Mouse (Mus musculus) midbrain, embryonic 11.5 days (tissue): ENCODE results near the gene Ly6g6f. TPM values are rescaled to one million over a fixed set of nuclear protein-coding genes. Genes with fewer than 3 reads are reported as not detected.

ENCODE experiments used
- ATAC-seq: fragments of 200-750 bp; cut with Nextera tagmentation; 2 replicates; pipeline ENCODE4 v1.8.0; 2017; ENCODE audit warnings: moderate TSS enrichment, moderate library complexity; ENCODE audit not compliant: low FRiP score
- DNase-seq: peaks from one replicate; pipeline ENCODE4 v3.0.0; 2015; ENCODE audit warnings: low spot score; ENCODE audit errors: missing footprints
- H3K27ac ChIP-seq: fragments of 300-500 bp; sonication (generic); 2 replicates; pipeline ENCODE4 v1.5.1; 2014; ENCODE audit warnings: low read depth, low read length
- H3K27me3 ChIP-seq: fragments of 300-500 bp; sonication (generic); 2 replicates; pipeline ENCODE4 v1.6.1; 2014; ENCODE audit warnings: mild to moderate bottlenecking, low read length, moderate library complexity, mixed read lengths; ENCODE audit not compliant: control insufficient read depth, insufficient read depth
- H3K36me3 ChIP-seq: fragments of 300-500 bp; sonication (generic); 2 replicates; pipeline ENCODE4 v1.6.1; 2014; ENCODE audit warnings: mild to moderate bottlenecking, low read length, moderate library complexity, mixed read lengths; ENCODE audit not compliant: control insufficient read depth, insufficient read depth
- H3K4me1 ChIP-seq: fragments of 300-500 bp; sonication (generic); 2 replicates; pipeline ENCODE4 v1.6.1; 2014; ENCODE audit warnings: low read length; ENCODE audit not compliant: control insufficient read depth, insufficient read depth
- H3K4me2 ChIP-seq: fragments of 300-500 bp; sonication (generic); 2 replicates; pipeline ENCODE4 v1.6.1; 2014; ENCODE audit warnings: mild to moderate bottlenecking, moderate library complexity
- H3K4me3 ChIP-seq: fragments of 300-500 bp; sonication (generic); 2 replicates; pipeline ENCODE4 v1.5.1; 2014; ENCODE audit warnings: low read depth, low read length
- H3K9ac ChIP-seq: fragments of 300-500 bp; sonication (generic); 2 replicates; pipeline ENCODE4 v1.6.1; 2014; ENCODE audit warnings: low read length
- H3K9me3 ChIP-seq: fragments of 300-500 bp; sonication (generic); 2 replicates; pipeline ENCODE4 v1.6.1; 2016; ENCODE audit warnings: low read length; ENCODE audit not compliant: control insufficient read depth
- WGBS: fragments of 180-500 bp; shearing (Covaris S2); extraction: QIAGEN DNeasy Blood & Tissue Kit; methylation state at CpG from one replicate; pipeline ENCODE4 v1.1.7; 2014; 5-methylcytosine and 5-hydroxymethylcytosine counted together
- polyA plus RNA-seq: library from polyadenylated mRNA; unstranded; fragments of >200 nt; fragmentation: Nextera tagmentation; extraction: Ambion mirVana; gene quantifications from 2 replicates; pipeline ENCODE4 v1.2.1, GENCODE M21; 2014

Gene Ly6g6f
- polyA plus RNA-seq, 1 experiment from 2014 or later = 0.74 TPM

DNA sequence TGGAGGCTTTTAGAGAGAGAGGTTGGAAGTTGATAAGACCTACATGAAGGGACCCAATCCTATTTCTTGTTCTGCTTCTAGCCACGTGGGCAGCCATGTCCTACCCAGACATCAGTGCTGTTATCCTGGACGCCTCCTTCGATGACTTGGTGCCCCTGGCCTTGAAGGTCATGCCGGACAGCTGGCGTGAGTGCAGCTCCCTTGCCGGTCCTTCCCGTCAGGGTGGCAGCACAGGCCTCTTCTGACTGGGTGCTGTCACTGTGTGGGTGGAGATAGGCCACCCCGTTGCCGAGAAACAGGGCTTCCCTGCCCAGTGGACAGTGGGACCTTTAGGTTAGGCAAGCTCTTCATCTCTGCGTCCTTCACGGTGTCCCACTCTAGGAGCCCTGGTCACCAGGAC is 15.8 kb upstream of the Ly6g6f start:
- no peak for ATAC-seq
- 89% methylated on average over 11 of the region's 11 CpGs for WGBS
- Histone ChIP-seq H3K9ac (no peak overlapping the region), H3K4me3 (no peak overlapping the region), H3K27me3 (no peaks in the 10 kb centered on the region), H3K27ac (no peak overlapping the region), H3K4me1 (peaks cover 5% of the 10 kb centered on the region), H3K36me3 (peaks cover 8% of the 10 kb centered on the region), H3K4me2 (no peak overlapping the region), H3K9me3 (no peaks in the 10 kb centered on the region)
- no peak for DNase-seq

DNA sequence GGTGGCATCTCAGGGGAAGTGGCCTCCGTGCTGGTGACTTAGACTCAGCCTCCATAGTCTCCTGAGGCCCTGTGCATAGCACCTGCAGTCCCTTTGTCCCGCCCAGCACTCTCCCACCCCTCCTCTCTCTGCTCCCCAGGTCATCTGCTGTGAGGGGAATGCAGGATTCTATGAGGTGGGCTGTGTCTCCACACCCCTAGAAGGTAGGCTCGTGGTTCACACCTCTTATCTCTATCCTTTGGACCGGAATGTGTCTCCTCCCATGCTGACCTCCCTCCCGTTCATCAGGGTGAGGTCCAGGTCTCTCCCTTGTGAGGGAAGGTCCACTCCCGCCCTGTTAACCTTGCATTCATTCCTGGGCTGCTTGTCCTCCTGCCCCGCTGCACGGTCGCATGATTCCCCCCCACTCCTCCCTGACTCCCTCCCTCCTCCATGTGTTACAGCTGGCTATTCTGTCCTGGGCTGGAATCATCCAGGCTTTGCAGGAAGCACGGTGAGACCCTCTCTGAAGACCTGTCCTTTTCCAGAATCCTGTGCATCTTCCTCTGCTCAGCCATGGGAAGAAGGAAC is 14.9 kb upstream of the Ly6g6f start:
- ATAC-seq (no peak), DNase-seq (no peak)
- H3K36me3 ChIP-seq = peaks cover 8% of the 10 kb centered on the region
- H3K9ac ChIP-seq = no peak overlapping the region
- H3K4me1 ChIP-seq = no peaks in the 10 kb centered on the region
- H3K27me3 ChIP-seq = no peaks in the 10 kb centered on the region
- H3K4me3 ChIP-seq = no peak overlapping the region
- no peaks in the 10 kb centered on the region for H3K9me3 ChIP-seq
- no peak overlapping the region for H3K27ac ChIP-seq
- no peak overlapping the region for H3K4me2 ChIP-seq
- WGBS = 77% methylated on average over 10 of the region's 10 CpGs

DNA sequence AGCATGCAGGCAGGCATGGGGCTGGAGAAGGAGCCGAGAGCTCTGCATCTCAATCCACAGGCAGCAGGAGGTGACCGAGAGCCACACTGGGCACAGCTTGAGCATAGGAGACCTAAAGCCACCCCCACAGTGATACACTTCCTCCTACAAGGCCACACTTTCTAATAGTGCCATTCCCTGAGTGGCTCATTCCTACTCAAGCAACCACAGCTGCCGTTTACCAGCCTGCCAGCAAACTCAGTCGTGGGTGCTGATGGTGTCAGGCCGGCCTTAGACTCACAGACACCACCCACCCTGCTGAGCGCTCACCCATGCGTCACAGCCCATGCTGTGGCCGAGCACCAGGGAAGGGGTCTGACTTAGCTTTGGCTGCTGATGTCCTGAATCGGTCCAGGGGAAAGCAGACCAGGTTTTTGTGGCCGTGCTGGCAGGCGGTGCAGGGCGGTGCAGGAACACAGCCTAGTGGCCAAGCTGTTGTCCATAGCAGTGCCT is 11.8 kb upstream of the Ly6g6f start:
- Histone ChIP-seq H3K27ac (no peak overlapping the region), H3K4me2 (no peak overlapping the region), H3K4me1 (no peaks in the 10 kb centered on the region), H3K36me3 (peaks cover 10% of the 10 kb centered on the region), H3K9me3 (no peaks in the 10 kb centered on the region), H3K9ac (no peak overlapping the region), H3K4me3 (no peak overlapping the region), H3K27me3 (no peaks in the 10 kb centered on the region)
- ATAC-seq = no peak
- WGBS = 70% methylated on average over 12 of the region's 12 CpGs
- peak; percentile 73 for DNase-seq

GRCm38 (mm10) chr17:35096597-35096996 is 11.2 kb upstream of the Ly6g6f start:
- H3K9me3 ChIP-seq = no peaks in the 10 kb centered on the region
- DNase-seq (no peak), ATAC-seq (no peak)
- H3K27ac ChIP-seq = no peak overlapping the region
- no peak overlapping the region for H3K4me3 ChIP-seq
- no peak overlapping the region for H3K9ac ChIP-seq
- no peaks in the 10 kb centered on the region for H3K27me3 ChIP-seq
- 82% methylated on average over 12 of the region's 12 CpGs for WGBS
- peaks cover 10% of the 10 kb centered on the region for H3K36me3 ChIP-seq
- H3K4me1 ChIP-seq = no peaks in the 10 kb centered on the region
- no peak overlapping the region for H3K4me2 ChIP-seq

DNA sequence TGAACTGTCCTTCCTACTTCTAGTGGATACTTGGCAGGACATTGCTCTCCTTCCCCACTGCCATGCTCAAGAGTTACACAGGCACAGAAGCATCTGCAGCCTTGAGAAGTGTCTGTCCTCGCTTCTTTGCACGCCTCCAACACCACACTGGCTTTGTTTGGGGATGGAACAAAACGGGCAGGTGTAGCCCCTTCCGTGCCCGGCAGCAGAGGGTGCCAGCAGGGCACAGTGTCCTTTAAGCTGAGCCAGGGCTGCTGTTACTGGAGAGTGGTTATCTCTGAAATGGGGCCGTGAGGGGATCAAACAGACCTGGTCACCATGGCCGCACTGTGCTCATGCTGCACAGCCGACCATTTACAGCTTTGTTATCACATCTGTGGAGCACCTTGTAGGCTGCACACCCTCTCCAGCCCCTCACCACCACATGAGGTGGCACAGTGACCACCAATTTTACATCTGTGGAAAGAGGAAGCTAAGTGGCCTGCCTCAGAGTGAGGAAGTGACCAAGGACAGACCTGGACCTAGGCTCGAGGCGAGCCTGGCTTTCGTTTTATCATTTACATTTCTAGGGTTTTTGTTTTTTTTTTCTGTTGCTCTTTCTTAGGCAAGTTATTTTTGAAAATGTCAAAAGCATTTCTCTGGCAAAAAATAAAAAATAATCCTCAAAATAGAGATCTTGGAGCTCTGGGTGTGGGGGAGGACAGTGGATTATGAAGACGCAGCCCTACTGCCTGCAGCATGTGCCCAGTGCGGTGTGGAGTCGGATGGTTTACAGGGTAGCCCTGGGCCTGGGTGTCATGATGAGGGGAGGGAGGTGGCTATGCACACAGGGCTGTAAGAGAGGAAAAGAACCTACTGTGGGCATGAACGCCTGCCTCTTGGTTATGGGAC is 9.3 kb upstream of the Ly6g6f start:
- Histone ChIP-seq H3K9me3 (no peaks in the 10 kb centered on the region), H3K27me3 (no peaks in the 10 kb centered on the region), H3K36me3 (peaks cover 5% of the 10 kb centered on the region; the same call in 1 of the 2 replicates), H3K4me2 (no peak overlapping the region), H3K9ac (no peak overlapping the region), H3K4me3 (no peak overlapping the region), H3K27ac (no peak overlapping the region), H3K4me1 (peaks cover 5% of the 10 kb centered on the region)
- WGBS = 91% methylated on average over 15 of the region's 15 CpGs
- ATAC-seq (no peak), DNase-seq (no peak)

- Histone ChIP-seq H3K36me3 (peaks cover 5% of the 10 kb centered on the region; the same call in 1 of the 2 replicates), H3K9me3 (no peaks in the 10 kb centered on the region), H3K27ac (no peak overlapping the region), H3K4me1 (peaks cover 5% of the 10 kb centered on the region), H3K9ac (no peak overlapping the region), H3K27me3 (no peaks in the 10 kb centered on the region), H3K4me2 (no peak overlapping the region), H3K4me3 (no peak overlapping the region)
- ATAC-seq (no peak), DNase-seq (no peak)
- WGBS = 88% methylated on average over 14 of the region's 14 CpGs
These were observed 7.2 kb upstream of the Ly6g6f start for GRCm38 (mm10) chr17:35092403-35093198.

- no peak overlapping the region for H3K27ac ChIP-seq
- H3K9ac ChIP-seq = peak overlapping the region; percentile 92; the same call in 1 of the 2 replicates
- WGBS = 82% methylated on average over 8 of the region's 8 CpGs
- DNase-seq (no peak), ATAC-seq (no peak)
- no peaks in the 10 kb centered on the region for H3K27me3 ChIP-seq
- no peaks in the 10 kb centered on the region for H3K9me3 ChIP-seq
- peaks cover 5% of the 10 kb centered on the region for H3K4me1 ChIP-seq
- peak overlapping the region; percentile 47 for H3K4me2 ChIP-seq
- peaks cover 2% of the 10 kb centered on the region; the same call in 1 of the 2 replicates for H3K36me3 ChIP-seq
- H3K4me3 ChIP-seq = peak overlapping the region; percentile 60
These were observed 4.9 kb upstream of the Ly6g6f start for GRCm38 (mm10) chr17:35090166-35090932.

GRCm38 (mm10) chr17:35088825-35089644 is 3.6 kb upstream of the Ly6g6f start, which contains the start of gene Abhd16a:
TSS of gene Abhd16a (plus strand) at chr17:35089263.
- 4% methylated on average over 65 of the region's 67 CpGs for WGBS
- H3K4me3 ChIP-seq = peak within 1 kb of the TSS; percentile 60
- no peaks in the 10 kb centered on the region for H3K9me3 ChIP-seq
- H3K4me1 ChIP-seq = peaks cover 5% of the 10 kb centered on the region
- ATAC-seq = peak; percentile 98
- H3K9ac ChIP-seq = peak within 1 kb of the TSS; percentile 92
- H3K27me3 ChIP-seq = no peaks in the 10 kb centered on the region
- peak within 1 kb of the TSS; percentile 94 for H3K27ac ChIP-seq
- DNase-seq = peak; percentile 99
- H3K36me3 ChIP-seq = peaks cover 2% of the 10 kb centered on the region; the same call in 1 of the 2 replicates
- H3K4me2 ChIP-seq = peak within 1 kb of the TSS; percentile 47
